Mouse (Mus musculus): ENCODE measurements around the gene Ccdc188.

The Ccdc188 gene

DNA sequence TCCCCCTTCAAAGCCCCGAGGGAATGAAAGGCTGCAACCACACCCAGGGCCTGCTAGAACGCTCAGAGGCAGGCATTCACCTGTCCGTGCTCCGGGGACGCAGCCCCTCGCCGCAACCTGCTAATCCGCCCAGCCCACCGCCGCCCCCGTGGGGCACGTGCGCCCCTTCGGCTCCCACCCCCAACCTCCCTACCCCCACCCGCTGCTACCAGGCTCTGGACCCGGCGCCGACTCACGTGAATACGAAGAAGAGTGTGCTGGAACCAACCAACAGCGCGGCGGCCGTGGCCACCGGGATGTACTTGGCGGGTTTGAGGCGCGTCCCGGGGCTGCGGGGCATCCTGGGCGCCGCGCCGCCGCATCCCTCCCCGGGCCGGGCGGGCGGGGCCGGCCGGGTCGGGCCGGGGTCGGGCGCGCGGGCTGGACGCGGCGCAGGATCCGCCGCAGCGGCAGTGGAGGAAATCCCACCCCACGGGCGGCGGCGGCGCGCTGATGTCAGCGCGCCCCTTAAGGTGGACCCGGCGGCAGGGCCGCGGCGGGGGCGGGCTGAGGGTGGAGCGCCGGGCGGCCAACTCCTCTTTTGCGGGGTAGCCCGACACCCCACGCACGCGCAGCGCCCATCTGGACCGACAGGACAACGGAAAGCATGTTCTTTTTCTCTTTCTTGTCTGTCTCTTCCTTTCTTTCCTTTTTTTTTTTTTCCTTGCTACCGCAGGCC, 17.2 kb downstream of the Ccdc188 start, which contains the start of gene Zdhhc8:
TSS of gene Zdhhc8 (minus strand) at position 466 of the 718 bp plus-strand sequence.
- DNase-seq (ENCODE audit: low read depth, low spot score), result no peak

DNA sequence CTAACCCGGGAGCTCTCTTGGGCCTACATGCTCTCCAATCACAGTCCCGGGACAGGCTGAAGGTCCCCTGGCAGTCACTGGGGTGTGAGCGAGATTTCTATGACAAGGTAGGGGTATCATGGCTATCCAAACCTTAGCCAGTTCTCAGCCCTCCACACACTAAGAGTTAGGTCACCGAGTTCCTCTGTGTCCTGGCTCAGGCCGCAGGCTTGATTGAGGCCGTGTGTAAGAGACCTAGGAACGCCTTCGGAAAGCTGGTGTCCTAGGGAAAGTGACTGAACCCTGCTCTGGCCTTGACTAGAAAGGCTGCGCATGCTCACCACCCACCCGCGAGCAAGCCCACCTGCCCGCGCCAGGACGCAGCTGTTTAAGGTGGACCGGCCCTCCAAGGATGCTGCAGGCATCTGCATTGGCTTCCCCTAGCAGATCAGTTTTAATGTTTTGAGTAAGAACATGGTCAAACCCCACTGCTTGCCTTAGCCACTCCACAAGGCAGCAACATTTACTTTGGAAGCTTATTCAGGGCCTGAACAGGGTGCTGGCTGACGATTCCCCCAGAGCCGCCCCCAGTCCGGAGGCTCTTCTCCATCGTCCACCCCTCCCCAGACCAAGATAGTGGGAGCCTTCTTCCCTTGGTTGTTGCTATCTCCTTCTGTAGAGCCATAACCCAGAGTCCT, 17.8 kb downstream of the Ccdc188 start:
- no peak for DNase-seq (ENCODE audit: low read depth, low spot score)

DNA sequence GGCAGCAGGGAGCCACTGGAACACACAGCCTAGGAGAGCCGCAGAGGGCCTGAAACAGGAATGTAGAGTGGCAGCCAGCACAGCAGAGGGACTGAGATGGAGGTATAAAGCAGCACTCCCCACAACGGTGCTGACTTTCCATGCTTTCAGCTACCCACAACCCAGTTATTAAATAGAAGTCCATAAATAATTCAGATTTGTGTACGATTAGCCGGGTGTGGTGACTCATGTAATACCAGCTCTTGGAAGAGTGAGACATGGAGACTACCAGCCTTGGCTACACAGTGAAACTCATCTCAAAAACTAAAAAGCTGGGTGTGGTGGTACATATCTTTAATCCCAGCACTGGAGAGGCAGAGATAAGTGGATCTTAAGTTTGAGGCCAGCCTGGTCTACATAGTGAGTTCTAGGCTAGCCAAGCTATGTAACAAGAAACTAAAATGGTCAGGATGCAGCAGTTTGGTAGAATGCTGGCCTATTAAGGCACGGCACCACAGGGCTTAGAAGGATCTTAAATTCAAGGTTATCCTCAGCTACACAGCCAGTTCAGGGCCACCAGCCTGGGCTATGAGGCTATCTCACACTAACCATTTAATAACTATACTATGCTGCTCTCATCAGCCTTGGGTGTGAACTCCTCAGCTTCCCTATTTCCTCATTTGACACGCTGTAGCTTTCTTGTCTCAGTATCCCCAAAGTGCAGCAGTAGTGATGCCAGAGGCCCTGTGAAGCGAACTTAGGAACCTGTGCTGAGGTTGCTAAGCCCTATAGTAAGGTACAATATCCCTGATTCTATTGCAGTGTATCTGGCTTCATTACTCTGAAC, 19.2 kb downstream of the Ccdc188 start:
- no peak for DNase-seq (ENCODE audit: low read depth, low spot score)

DNA sequence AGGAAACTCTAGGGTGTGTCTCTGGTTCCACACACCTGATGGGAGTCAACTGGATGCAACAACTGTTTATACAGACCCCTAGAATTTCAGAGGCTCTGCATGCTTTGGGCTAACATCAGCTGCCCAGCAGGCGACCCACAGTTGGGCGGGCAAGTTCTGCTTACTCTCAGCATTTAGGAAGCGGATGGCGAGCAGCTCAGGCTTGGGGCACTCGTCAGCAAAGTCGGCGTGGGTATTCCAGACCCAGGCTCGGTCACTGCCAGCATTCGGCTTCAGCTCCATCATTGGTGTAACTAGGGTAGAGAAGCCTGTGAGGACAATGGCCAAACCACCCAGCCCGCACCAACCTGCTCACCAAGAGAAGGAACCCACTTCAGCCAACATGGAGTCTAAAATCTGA, 23.9 kb downstream of the Ccdc188 start:
- DNase-seq (ENCODE audit: low read depth, low spot score), result no peak

DNA sequence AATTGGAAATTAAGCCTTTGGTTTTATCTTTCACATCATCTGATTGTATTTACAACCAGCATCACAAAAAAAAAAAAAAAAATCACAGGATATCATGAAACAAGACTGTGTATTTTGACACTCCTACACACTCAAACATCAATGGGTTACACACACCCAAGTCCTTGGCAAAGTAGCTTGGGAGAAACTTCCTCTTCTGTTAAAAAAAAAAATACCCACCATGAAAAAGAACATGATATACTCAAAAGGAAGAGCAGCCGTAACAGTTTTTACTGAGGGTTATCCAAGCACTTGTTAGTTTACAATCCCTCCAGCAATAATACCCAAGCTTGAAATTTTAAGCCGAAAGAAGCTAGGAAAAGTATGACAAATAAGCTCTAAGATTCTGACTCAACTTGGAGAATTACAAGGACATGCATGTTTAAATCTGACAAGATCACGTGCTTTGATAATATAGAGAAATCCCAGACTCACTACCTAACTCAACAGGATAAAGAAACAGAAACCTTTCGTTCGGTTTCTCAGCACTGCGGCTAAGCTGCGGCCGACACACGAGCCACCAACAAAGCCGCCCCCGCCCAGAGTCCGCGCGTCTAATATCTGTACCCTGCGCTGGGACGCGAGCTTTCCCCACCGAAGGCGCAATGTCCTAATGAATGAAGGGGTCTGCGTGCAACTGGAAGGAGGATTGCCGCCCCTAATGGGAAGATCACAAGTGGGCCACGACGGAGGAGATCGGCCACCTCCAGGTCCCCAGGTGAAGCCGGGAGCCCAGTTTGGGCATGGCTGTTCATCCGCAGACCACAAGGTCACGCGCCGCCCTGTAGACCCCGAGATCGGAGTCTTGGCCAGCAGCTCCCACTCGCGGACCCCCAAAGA, 30.1 kb downstream of the Ccdc188 start:
- peak; percentile 20 for DNase-seq (ENCODE audit: low read depth, low spot score)

DNA sequence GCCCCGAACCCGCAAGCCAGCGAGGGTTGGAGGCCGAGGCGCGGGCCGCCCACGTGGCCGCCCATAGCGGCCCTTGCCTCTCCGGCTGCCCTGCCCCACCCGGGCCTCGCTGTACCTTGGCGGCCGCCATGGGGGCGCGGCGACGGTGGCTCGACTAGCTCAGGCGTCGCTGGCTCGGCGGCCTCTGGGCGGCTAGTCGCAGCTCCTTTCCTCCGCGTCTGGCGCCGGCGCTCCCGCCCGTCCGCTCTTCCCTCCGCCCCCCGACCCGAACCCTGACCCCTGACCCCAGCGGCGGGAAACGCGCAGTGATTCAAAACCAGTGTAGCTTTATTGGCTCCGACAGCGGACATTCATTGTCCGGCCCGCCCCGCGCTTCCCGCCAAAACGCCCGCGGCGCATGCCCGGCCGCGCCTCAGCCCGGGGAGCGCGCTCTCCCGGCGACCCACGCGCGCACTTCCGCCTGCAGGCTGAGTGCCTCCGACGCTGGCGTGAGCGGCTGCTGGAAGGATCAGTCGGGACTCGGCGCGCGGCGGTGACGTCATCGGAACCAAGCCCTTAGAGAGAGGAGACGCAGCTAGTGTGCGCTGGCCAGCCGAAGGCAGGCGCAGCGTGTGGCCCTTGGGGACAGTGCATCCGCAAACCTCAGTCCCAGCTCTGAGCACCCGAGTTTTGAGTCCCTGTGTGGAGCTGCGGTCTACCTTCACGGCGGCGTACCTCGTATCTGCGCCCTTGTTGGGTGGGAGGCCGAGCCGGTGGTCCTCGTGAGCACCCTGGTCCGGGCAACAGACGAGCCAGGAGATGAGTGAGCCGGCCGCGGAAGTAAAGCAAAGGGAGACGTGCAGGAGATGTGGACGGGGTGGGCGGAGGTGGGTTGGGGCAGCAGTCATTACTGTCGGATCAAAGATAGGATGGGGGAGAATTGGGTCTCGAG, 31.0 kb downstream of the Ccdc188 start, which contains the start of the genes Trmt2a and Ranbp1:
TSS of gene Trmt2a (plus strand) at position 247 of the 931 bp plus-strand sequence.
TSS of gene Ranbp1 (minus strand) at position 300 of the 931 bp plus-strand sequence.
- DNase-seq (ENCODE audit: low read depth, low spot score), result peak; percentile 90

DNA sequence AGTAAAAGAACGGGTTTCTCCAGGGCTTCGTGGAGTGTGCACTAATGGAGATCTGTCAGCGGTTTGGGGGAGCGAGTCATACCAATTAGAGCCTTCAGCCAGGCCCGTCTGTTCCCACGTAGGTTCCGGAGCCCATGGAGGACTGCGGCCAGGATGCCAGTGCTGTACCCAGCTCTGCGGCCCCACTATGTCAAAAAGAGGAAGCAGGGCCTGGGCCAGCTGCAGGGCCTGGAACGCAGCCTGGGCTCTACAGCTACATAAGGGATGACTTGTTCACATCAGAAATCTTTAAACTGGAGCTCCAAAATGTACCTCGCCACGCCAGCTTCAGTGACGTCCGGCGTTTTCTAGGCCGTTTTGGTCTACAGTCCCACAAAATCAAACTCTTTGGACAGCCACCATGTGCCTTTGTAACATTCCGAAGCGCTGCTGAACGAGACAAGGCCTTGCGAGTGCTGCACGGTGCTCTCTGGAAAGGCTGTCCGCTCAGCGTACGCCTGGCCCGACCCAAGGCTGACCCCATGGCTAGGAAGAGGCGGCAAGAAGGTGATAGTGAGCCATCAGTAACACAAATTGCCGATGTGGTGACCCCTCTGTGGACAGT, 31.8 kb downstream of the Ccdc188 start:
- peak; percentile 28 for DNase-seq (ENCODE audit: low read depth, low spot score)

DNA sequence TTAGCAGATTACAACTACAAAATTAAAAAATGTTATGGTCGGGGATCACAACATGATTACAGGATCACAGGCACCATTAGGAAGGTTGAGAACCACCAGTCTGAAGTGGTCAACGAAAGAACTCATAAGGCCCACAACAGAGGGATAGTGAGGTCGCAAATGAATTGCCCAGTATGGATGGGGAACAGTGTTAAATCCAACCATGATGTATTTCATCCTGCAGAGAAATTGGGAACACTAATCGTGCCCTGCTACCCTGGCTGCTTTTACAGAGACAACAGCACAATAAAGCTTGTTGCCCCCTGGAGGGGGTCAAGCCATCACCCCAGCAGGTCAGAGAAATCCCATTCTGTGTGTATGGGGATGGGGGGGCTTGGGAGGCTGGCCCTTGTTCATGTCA, 32.6 kb downstream of the Ccdc188 start:
- DNase-seq (ENCODE audit: low read depth, low spot score), result no peak

DNA sequence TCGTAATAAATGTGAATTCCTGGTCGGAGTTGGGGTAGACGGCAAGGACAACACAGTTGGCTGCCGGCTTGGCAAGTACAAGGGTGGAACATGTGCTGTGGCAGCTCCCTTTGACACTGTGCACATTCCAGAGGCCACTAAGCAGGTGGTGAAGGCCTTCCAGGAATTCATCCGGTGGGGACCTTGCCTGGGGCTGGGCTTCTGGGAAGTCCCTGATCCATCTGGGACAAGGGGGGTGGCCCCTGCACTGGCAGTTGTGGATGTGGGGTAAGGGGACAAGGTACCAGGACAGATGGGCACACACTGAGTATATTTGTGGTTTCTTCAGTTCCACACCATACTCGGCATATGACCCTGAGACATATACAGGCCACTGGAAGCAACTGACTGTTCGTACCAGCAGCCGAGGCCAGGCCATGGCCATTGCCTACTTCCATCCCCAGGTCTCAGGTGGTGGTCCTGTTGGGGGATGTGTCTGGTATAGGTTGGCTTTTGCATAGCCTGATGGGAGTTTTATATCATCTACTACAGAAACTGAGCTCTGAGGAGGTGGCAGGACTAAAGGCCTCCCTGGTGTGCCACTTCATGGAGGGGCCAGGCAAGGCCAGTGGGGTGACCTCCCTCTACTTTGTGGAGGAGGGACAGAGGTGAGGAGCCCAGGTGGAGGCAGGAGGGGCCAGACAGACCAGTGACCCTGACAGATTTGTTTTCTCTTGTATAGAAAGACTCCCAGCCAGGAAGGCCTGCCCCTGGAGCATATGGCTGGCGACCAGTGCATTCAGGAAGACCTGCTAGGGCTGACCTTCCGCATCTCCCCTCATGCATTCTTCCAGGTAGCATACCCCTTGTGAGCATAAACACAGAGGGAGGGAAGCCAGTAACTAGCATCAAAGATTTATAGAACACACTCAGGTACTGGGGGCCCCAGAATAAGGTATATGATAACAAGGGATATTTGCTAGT, 33.4 kb downstream of the Ccdc188 start:
- DNase-seq (ENCODE audit: low read depth, low spot score), result no peak

DNA sequence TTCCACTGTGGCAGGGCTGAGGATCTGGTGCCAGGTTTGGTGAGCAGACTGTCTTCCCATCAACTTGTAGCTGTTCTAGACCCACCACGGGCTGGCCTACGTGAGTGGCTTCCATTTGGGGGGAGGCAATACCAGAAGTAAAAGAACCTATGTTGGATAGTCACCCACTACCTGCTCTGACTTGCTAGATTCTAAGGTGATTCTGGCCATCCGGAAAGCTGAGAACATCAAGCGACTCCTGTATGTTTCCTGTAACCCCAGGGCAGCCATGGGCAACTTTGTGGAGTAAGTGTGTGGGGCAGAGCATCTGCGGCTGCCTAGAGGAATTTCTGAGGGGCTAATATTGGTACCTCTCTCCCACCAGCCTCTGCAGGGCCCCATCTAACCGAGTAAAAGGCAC, 35.1 kb downstream of the Ccdc188 start:
- DNase-seq (ENCODE audit: low read depth, low spot score), result no peak

DNA sequence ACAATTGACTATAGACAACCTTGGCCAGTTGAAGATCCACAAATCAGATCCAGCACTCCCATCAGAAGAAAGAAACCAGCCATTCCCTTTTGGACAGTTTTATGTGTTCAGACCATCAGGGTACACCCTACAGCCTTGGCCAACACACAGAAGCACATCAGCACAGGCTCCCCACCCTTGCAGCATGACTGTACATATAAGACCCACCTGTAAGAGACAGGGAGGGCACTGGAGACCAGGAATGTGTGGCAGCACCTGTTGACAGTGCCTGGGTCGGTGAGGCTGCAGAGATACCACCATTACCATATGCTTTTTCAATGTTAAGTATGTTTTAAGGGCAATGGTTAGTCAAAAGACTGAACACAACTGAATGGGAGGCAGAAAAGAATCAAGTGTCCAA, 36.2 kb downstream of the Ccdc188 start:
- no peak for DNase-seq (ENCODE audit: low read depth, low spot score)

DNA sequence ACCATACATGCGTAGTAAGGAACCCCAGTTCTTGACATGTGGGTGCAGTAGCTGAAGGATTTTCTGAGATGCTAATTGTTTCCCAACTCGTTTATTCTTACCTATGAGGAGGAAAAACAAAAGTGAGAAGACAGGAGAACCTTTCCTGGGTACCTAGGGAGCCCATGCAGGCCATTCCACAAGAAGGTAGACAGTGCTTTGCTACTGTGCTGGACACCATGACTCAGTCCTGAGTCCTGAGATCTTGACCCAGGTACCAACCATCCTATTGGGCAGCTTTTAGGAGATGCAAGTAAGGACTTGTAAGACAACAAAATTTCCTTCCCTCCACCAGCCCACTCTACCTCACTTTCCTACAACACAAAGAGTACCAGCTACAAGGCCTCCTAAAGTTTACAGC, 40.5 kb downstream of the Ccdc188 start, which contains the start of gene Gm49776:
TSS of gene Gm49776 (minus strand) at position 101 of the 400 bp plus-strand sequence.
- DNase-seq (ENCODE audit: low read depth, low spot score), result no peak

DNA sequence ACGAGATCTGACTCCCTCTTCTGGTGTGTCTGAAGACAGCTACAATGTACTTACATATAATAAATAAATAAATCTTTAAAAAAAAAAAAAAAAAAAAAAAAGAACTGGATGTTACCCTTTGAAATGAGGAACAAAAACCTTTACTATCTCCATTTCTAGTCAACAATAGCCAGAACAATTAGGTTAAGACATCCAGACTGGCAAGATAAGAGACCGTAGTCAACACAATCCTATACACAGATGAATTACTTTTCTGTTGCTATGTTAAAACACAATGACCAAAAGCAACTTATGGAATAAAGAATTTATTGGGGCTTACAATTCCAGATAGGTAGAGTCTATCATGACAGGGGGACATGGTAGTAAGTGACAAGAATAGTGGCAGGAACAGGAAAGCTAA, 47.3 kb downstream of the Ccdc188 start:
- DNase-seq (ENCODE audit: low read depth, low spot score), result no peak

DNA sequence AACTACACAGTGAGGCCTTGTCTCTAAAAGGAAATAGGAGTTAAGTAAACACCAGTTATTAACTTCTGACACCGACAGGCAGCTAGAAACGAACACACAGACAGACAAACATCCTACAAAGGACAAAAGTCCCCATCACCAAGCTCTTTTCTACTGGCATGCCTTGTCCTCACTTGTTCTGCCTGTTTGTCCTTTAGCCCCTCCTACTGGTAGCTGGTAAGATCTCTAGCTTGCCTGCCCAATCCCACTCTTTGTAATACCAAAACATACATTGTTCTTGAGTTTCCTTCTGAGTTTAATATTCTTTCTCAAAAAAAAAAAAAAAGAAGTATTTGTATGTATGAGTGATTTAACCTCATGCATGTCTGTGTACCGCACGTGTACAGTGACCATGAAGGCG, 50.5 kb downstream of the Ccdc188 start:
- no peak for DNase-seq (ENCODE audit: low read depth, low spot score)

Data from c-Kit-negative CD71-positive TER-119-positive erythroid progenitor cells, embryonic 14.5 days (primary cell).